Mouse (Mus musculus) CH12.LX (cell line): ENCODE results near the gene Pprc1. TPM values are rescaled to one million over a fixed set of nuclear protein-coding genes. Genes with fewer than 3 reads are reported as not detected.

Source experiments
- DNase-seq: peaks from one replicate; pipeline ENCODE4 v3.0.0-alpha.2; 2013; ENCODE audit errors: extremely low read depth
- H3K27ac ChIP-seq: 2 replicates; pipeline ENCODE4 v1.5.1; 2012; ENCODE audit warnings: low read depth, mild to moderate bottlenecking, control low read depth, moderate library complexity; ENCODE audit not compliant: insufficient read depth
- H3K27me3 ChIP-seq: replicated peaks from 2 replicates; pipeline ENCODE3; 2012; ENCODE audit warnings: inconsistent platforms
- H3K36me3 ChIP-seq, 2 experiments: replicated peaks in 1 of 2; 2 replicates each; pipeline versions ENCODE3 to v1.6.1; 2012; ENCODE audit warnings: inconsistent platforms in 1 of 2, low read length in 1 of 2, mild to moderate bottlenecking in 1 of 2, mixed read lengths in 1 of 2, moderate library complexity in 1 of 2; ENCODE audit not compliant: control insufficient read depth in 1 of 2, insufficient read depth in 1 of 2
- H3K4me1 ChIP-seq, 2 experiments: 2 replicates each; pipeline ENCODE4 v1.6.1; 2012; ENCODE audit warnings: inconsistent platforms in 1 of 2, moderate library complexity in 1 of 2; ENCODE audit not compliant: insufficient read depth in 2 of 2, control insufficient read depth in 1 of 2
- H3K4me2 ChIP-seq: 2 replicates; pipeline ENCODE4 v1.6.1; 2012; ENCODE audit warnings: low read depth, mild to moderate bottlenecking, control low read depth; ENCODE audit not compliant: poor library complexity, insufficient read depth, severe bottlenecking
- H3K4me3 ChIP-seq, 3 experiments: fragments of 150-350 bp in 1 of 3; sonication (generic) in 1 of 3; replicated peaks in 1 of 3; 2 replicates each; pipeline versions ENCODE3 to v1.5.1; 2011 to 2012; ENCODE audit warnings: low read depth in 2 of 3, low read length in 2 of 3, mild to moderate bottlenecking in 2 of 3, moderate library complexity in 2 of 3, control low read depth in 1 of 3, improper control_type of control experiment in 1 of 3, inconsistent platforms in 1 of 3, mixed read lengths in 1 of 3; ENCODE audit not compliant: poor library complexity in 1 of 3
- H3K79me2 ChIP-seq: replicated peaks from 2 replicates; pipeline ENCODE4 v1.6.1; 2012; ENCODE audit warnings: mild to moderate bottlenecking, moderate library complexity; ENCODE audit not compliant: control insufficient read depth, poor library complexity, insufficient read depth, severe bottlenecking; ENCODE audit errors: extremely low read depth
- H3K9ac ChIP-seq: 2 replicates; pipeline ENCODE4 v1.6.1; 2012; ENCODE audit warnings: low read depth, mild to moderate bottlenecking, control low read depth, moderate library complexity; ENCODE audit not compliant: insufficient read depth
- H3K9me3 ChIP-seq: replicated peaks from 2 replicates; pipeline ENCODE3; 2012; ENCODE audit warnings: low read length, inconsistent platforms, mixed read lengths
- BHLHE40 ChIP-seq: IDR thresholded peaks from 2 replicates; pipeline ENCODE4 v1.6.1; 2011; ENCODE audit warnings: mild to moderate bottlenecking, low read depth, low read length, improper control_type of control experiment
- CHD2 ChIP-seq: IDR thresholded peaks from 2 replicates; pipeline ENCODE4 v1.6.1; 2011; ENCODE audit warnings: low read length, improper control_type of control experiment
- ELF1 ChIP-seq: IDR thresholded peaks from 2 replicates; pipeline ENCODE4 v1.6.1; 2014; ENCODE audit warnings: low read depth, mild to moderate bottlenecking, inconsistent platforms, low read length, improper control_type of control experiment
- ETS1 ChIP-seq: conservative IDR thresholded peaks from 2 replicates; pipeline ENCODE4 v1.6.1; 2012; ENCODE audit warnings: low read depth, mild to moderate bottlenecking, inconsistent platforms, low read length, improper control_type of control experiment, moderate library complexity
- HCFC1 ChIP-seq: IDR thresholded peaks from 2 replicates; pipeline ENCODE4 v1.6.1; 2012; ENCODE audit warnings: low read depth, mild to moderate bottlenecking, inconsistent platforms, low read length, improper control_type of control experiment
- MAZ ChIP-seq: IDR thresholded peaks from 2 replicates; pipeline ENCODE4 v1.6.1; 2012; ENCODE audit warnings: low read depth, mild to moderate bottlenecking, inconsistent platforms, low read length, improper control_type of control experiment, moderate library complexity
- NELFE ChIP-seq: IDR thresholded peaks from 2 replicates; pipeline ENCODE4 v1.6.1; 2011; ENCODE audit warnings: low read depth, low read length, improper control_type of control experiment
- NRF1 ChIP-seq: IDR thresholded peaks from 2 replicates; pipeline ENCODE4 v1.6.1; 2014; ENCODE audit warnings: low read depth, mild to moderate bottlenecking, inconsistent platforms, low read length, improper control_type of control experiment, moderate library complexity
- PAX5 ChIP-seq: IDR thresholded peaks from 2 replicates; pipeline ENCODE4 v1.6.1; 2012; ENCODE audit warnings: low read length, inconsistent platforms, mixed read lengths
- POLR2A ChIP-seq: IDR thresholded peaks from 2 replicates; pipeline ENCODE4 v1.6.1; 2011; ENCODE audit warnings: low read depth, mild to moderate bottlenecking, improper control_type of control experiment, low read length
- POLR2AphosphoS2 ChIP-seq: IDR thresholded peaks from 2 replicates; pipeline ENCODE4 v1.6.1; 2011; ENCODE audit warnings: low read depth, low read length, improper control_type of control experiment
- RAD21 ChIP-seq: IDR thresholded peaks from 2 replicates; pipeline ENCODE4 v1.6.1; 2011; ENCODE audit warnings: low read depth, mild to moderate bottlenecking, low read length, improper control_type of control experiment, moderate library complexity
- SIN3A ChIP-seq: IDR thresholded peaks from 2 replicates; pipeline ENCODE4 v1.6.1; 2012; ENCODE audit warnings: low read length, improper control_type of control experiment, inconsistent platforms
- TCF12 ChIP-seq: IDR thresholded peaks from 2 replicates; pipeline ENCODE4 v1.6.1; 2014; ENCODE audit warnings: low read depth, mild to moderate bottlenecking, inconsistent platforms, low read length, improper control_type of control experiment
- UBTF ChIP-seq: IDR thresholded peaks from 2 replicates; pipeline ENCODE4 v1.6.1; 2012; ENCODE audit warnings: low read depth, mild to moderate bottlenecking, inconsistent platforms, low read length, improper control_type of control experiment, moderate library complexity
- ZKSCAN1 ChIP-seq: IDR thresholded peaks from 2 replicates; pipeline ENCODE4 v1.6.1; 2012; ENCODE audit warnings: low read depth, inconsistent platforms, low read length, improper control_type of control experiment, borderline replicate concordance
- ZMIZ1 ChIP-seq: IDR thresholded peaks from 2 replicates; pipeline ENCODE4 v1.6.1; 2012; ENCODE audit warnings: low read depth, mild to moderate bottlenecking, inconsistent platforms, low read length, improper control_type of control experiment
- dilution Hi-C: fragments of 300-500 bp; cut with MboI; formaldehyde crosslinking; loops from 2 replicates; pipeline ENCODE4 v1.14.3; 2020; ENCODE audit warnings: low sequenced_read_pairs; ENCODE audit not compliant: extremely low pct_unique_long_range_greater_than_20kb, extremely low pct_ligation_motif_present
- in situ Hi-C: fragments of 300-500 bp; cut with MboI; formaldehyde crosslinking; loops from 3 replicates; pipeline ENCODE4 v1.14.3; 2019; ENCODE audit warnings: low sequenced_read_pairs, low pct_ligation_motif_present, low pct_unique_long_range_greater_than_20kb, mixed read lengths
- polyA plus RNA-seq: library from polyadenylated mRNA; unstranded; fragments of >175 nt; gene quantifications from 2 replicates; pipeline ENCODE4 v1.2.1, GENCODE M21; 2012; ENCODE audit warnings: low read depth; ENCODE audit not compliant: insufficient read length
- total RNA-seq, 2 experiments: library from RNA; depleted of rRNA; stranded (reverse); fragments of 300-350 nt in 1 of 2; fragments of >200 nt in 1 of 2; gene quantifications; 2 replicates each; pipeline ENCODE4 v1.2.3; 2012 to 2014

The Pprc1 gene
- total and polyA plus RNA-seq, 3 experiments = 13.0 to 68.7 (median 21.2) TPM

DNA sequence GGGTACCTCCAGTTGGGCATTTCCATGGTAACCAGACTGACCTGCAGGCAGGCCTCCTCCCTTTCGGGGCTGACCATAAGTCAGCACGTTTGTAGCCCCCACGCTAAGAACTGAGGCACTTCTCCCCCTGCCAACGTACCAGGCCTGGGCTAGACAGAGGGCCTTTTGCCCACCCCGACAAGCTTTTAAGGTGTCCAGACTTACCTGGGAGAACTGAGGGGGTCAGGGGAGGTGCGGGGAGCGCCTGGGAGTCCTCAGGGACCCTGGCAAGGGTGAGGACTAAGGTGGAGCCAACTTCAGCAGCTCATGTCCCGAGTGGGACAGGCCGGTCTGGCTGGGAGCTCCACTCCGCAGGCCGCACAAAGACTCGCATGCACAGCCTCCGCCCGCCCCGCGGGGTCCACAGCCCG, 5.8 kb upstream of the Pprc1 start:
- Histone ChIP-seq H3K4me1 (peaks cover 8 to 44% of the 10 kb centered on the region in 2 experiments), H3K9me3 (no peaks in the 10 kb centered on the region), H3K36me3 (peaks cover 23 to 30% of the 10 kb centered on the region in 2 experiments), H3K9ac (peak overlapping the region; percentile 87), H3K27me3 (no peaks in the 10 kb centered on the region), H3K27ac (no peak overlapping the region), H3K79me2 (peaks cover 54% of the 10 kb centered on the region), H3K4me3 (peak overlapping the region; percentile 65 to 76 (median 69)), H3K4me2 (peak overlapping the region; percentile 65)
- TF ChIP-seq ZKSCAN1 = no peak
- in situ Hi-C loops (no loop called here), dilution Hi-C loops (no loop called here)
- no peak for DNase-seq

DNA sequence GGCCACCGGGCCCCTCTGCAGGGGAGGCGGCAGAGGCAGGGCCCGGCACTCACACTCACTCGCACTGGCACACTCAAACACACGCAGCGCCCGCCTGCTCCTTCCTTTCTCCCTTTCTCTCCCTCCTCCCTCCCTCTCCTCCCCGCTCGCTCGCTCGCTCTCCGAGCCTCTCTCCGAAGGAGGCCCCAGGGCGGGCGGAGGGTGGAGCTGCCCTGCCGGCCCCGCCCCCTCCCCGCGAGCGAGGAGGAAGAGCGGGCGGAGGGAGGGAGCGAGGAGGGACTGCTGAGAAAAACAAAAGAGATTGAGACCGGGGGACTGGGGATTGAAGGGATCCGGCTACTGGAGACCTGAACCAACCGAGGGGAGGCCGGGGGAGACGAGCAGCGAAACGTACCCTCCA, 5.2 kb upstream of the Pprc1 start:
- H3K36me3 ChIP-seq = peaks cover 17 to 24% of the 10 kb centered on the region in 2 experiments
- peaks cover 8 to 44% of the 10 kb centered on the region in 2 experiments for H3K4me1 ChIP-seq
- peak overlapping the region; percentile 56 to 76 (median 65) for H3K4me3 ChIP-seq
- in situ Hi-C loops (no loop called here), dilution Hi-C loops (no loop called here)
- H3K9ac ChIP-seq = peak overlapping the region; percentile 87
- DNase-seq = peak; percentile 87
- no peaks in the 10 kb centered on the region for H3K27me3 ChIP-seq
- TF ChIP-seq ETS1 = no peak
- TF ChIP-seq BHLHE40 = peak; percentile 2
- peak; percentile 73 for TF ChIP-seq ELF1
- no peak for TF ChIP-seq ZKSCAN1
- peak; percentile 51 for TF ChIP-seq NELFE
- TF ChIP-seq RAD21 = no peak
- no peak for TF ChIP-seq HCFC1
- peak; percentile 65 for TF ChIP-seq ZMIZ1
- TF ChIP-seq NRF1 = 0 out of 2 replicates have a peak, but pooled peaks have one; percentile 20
- peak; percentile 75 for TF ChIP-seq POLR2A
- TF ChIP-seq PAX5 = no peak
- peak; percentile 53; the same call in 1 of the 2 replicates for TF ChIP-seq UBTF
- TF ChIP-seq CHD2 = 0 out of 2 replicates have a peak, but pooled peaks have one; percentile 47
- peak; percentile 40; the same call in 1 of the 2 replicates for TF ChIP-seq SIN3A
- TF ChIP-seq TCF12 = peak; percentile 69
- TF ChIP-seq POLR2AphosphoS2 = no peak
- TF ChIP-seq MAZ = peak; percentile 97
- peak overlapping the region; percentile 88 for H3K27ac ChIP-seq
- H3K9me3 ChIP-seq = no peaks in the 10 kb centered on the region
- peaks cover 60% of the 10 kb centered on the region for H3K79me2 ChIP-seq
- peak overlapping the region; percentile 89 for H3K4me2 ChIP-seq
